Mouse (Mus musculus) ES-Bruce4 (cell line): ENCODE data around the gene Sun2.

ENCODE experiments used
- CTCF ChIP-seq: IDR thresholded peaks from one replicate; pipeline ENCODE4 v1.8.1; 2011; ENCODE audit warnings: low read depth, low read length
- POLR2A ChIP-seq: IDR thresholded peaks from one replicate; pipeline ENCODE4 v1.8.1; 2011; ENCODE audit warnings: low read length; ENCODE audit not compliant: insufficient read depth

DNA sequence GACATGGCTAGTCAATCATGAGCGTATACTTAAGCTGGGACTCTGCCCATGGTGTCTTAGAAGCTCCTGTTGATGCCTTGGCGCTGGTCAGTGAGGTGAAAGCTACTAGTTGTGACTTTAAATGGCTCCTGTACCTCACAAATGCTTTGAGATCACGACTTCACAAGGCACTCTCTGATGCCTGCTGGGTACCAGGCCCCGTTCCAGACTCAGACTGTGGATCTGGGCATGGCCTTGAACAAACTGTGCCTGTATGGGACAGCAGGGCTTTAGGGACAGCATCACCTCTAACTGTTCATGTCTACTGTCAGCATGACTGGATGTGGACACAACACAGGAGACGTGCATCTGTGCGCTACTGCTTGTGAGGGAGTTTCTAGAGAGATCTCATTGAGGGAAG, 48.6 kb upstream of the Sun2 start:
- TF ChIP-seq POLR2A (no peak), CTCF (no peak)
